Mouse (Mus musculus): ENCODE results near the gene Nlgn2. TPM values are rescaled to one million over a fixed set of nuclear protein-coding genes. Genes with fewer than 3 reads are reported as not detected.

The Nlgn2 gene
- polyA plus RNA-seq, 1 experiment from 2014 or later: 11.8 TPM

DNA sequence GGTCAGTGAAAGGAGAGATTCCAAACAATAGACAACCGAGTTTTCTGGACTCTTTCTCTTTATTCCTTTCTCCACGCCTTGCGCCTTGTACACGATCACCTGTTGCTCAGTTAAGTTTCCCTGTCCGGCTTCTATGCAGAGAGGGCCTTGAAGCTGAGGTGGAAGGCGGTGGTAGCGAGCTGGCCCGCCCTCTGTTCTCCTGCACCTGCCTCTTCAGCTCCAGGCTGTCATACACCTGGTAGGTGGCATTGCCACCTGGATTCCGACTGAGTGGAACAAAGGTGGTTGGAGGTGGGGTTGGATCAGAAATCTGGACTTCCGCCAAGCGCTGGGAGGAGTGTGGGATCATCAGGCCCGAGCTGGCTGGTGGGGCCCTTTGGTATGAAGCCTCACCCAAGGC, 21.1 kb downstream of the Nlgn2 start:
- H3K27ac ChIP-seq: no peak overlapping the region
- no peak overlapping the region for H3K9ac ChIP-seq
- no peaks in the 10 kb centered on the region for H3K4me1 ChIP-seq
- H3K36me3 ChIP-seq: no peaks in the 10 kb centered on the region
- H3K4me2 ChIP-seq (replicated peaks): no peak overlapping the region
- no peak for ATAC-seq (ENCODE audit: low FRiP score, low read depth)
- H3K9me3 ChIP-seq: peaks cover 19% of the 10 kb centered on the region; the same call in 1 of the 2 replicates
- H3K4me3 ChIP-seq: no peak overlapping the region
- 87% methylated on average over 12 of the region's 12 CpGs for WGBS
- H3K27me3 ChIP-seq: no peaks in the 10 kb centered on the region

DNA sequence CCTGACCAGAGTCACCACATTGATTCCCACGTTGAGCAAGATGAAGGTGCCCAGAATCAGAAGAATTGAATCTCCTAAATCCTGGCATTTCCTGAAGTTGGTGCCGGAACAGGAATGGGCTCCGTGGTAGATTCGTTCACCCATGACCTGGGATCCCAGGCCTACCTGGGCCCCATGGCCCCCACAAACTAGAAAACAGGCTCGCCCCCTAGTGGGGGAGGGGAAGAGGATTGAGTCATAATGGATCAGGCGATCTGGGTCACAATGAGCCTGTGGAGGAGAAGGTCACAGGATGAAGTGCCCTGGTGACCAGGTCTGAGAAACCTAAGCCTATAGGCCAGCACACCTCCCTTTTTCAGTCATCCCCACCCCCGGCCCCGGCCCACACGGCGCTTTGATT, 22.4 kb downstream of the Nlgn2 start, which contains the start of gene Gm39566:
Gene Gm39566, minus strand, starts transcription at position 144 of the 400 bp plus-strand sequence.
- Histone ChIP-seq H3K27me3 (no peaks in the 10 kb centered on the region), H3K4me1 (no peaks in the 10 kb centered on the region), H3K4me2 (replicated peaks) (no peak within 1 kb of the TSS), H3K4me3 (no peak within 1 kb of the TSS), H3K27ac (no peak within 1 kb of the TSS), H3K9me3 (peaks cover 19% of the 10 kb centered on the region; the same call in 1 of the 2 replicates), H3K9ac (no peak within 1 kb of the TSS), H3K36me3 (no peaks in the 10 kb centered on the region)
- 62% methylated on average over 10 of the region's 10 CpGs for WGBS
- no peak for ATAC-seq (ENCODE audit: low FRiP score, low read depth)

DNA sequence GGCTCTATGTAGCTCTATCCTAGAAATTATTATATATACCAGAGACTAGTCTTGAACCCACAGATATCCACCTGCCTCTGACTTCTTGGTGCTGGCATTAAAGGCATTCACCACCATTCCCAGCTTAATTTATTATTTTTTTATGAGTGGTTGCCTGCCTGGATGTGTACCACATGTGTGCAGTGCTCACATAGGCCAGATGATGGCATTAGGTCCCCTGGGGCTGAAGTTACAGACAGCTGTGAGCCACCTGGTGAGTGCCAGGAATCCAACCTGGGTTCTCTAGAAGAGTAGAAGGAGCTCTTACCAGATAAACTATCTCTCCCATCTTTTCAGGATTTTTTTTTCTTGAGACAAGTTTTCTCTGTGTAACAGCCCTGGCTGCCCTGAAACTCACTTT, 27.3 kb downstream of the Nlgn2 start:
- Histone ChIP-seq H3K36me3 (no peaks in the 10 kb centered on the region), H3K4me2 (replicated peaks) (no peak overlapping the region), H3K4me1 (no peaks in the 10 kb centered on the region), H3K4me3 (no peak overlapping the region), H3K9ac (no peak overlapping the region), H3K27me3 (peaks cover 29% of the 10 kb centered on the region), H3K27ac (no peak overlapping the region), H3K9me3 (no peaks in the 10 kb centered on the region)
- ATAC-seq (ENCODE audit: low FRiP score, low read depth): no peak

DNA sequence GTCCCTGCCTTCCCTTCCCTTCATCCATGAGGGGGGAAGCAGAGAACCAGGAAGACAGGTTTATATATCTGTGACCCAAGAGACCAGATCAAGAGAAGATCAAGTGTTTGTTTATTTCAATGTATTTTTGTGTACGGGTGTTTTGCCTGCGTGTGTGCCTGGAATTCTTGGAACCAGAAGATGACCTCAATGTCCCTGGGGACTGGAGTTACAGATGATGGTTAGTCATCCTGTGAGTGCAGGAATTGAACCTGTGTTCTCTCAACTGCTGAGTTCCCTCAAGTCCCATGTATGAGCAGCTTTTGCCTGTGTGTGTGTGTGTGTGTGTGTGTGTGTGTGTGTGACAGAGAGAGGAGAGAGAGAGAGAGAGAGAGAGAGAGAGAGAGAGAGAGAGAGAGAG, 29.9 kb downstream of the Nlgn2 start:
- no peak overlapping the region for H3K4me3 ChIP-seq
- peaks cover 25% of the 10 kb centered on the region for H3K4me1 ChIP-seq
- no peak for ATAC-seq (ENCODE audit: low FRiP score, low read depth)
- H3K4me2 ChIP-seq (replicated peaks): no peak overlapping the region
- no peak overlapping the region for H3K27ac ChIP-seq
- no peaks in the 10 kb centered on the region for H3K36me3 ChIP-seq
- no peak overlapping the region for H3K9ac ChIP-seq
- 78% methylated on average over 2 of the region's 2 CpGs for whole genome bisulfite sequencing
- H3K27me3 ChIP-seq: peaks cover 55% of the 10 kb centered on the region
- H3K9me3 ChIP-seq: no peaks in the 10 kb centered on the region

DNA sequence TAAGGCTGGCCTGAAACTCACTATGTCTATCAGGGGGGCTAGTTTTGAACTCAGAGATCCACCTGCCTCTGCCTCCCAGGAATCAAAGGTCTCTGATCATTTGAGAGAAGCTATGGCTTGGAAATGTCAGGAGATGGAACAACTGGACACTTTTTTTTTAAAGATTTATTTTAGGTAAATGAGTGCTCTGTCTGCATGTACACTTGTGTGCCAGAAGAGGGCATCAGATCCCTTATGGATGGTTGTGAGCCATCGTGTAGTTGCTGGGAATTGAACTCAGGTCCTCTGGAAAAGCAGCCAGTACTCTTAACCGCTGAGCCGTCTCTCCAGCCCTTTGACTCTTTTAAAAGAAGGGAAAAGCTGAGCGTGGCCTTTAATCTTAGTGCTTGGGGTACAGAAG, 31.2 kb downstream of the Nlgn2 start:
- Histone ChIP-seq H3K27ac (no peak overlapping the region), H3K4me3 (no peak overlapping the region), H3K36me3 (no peaks in the 10 kb centered on the region), H3K9ac (no peak overlapping the region), H3K4me1 (peaks cover 38% of the 10 kb centered on the region), H3K9me3 (no peaks in the 10 kb centered on the region), H3K4me2 (replicated peaks) (no peak overlapping the region), H3K27me3 (peaks cover 68% of the 10 kb centered on the region)
- no peak for ATAC-seq (ENCODE audit: low FRiP score, low read depth)
- WGBS: 77% methylated on average over 4 of the region's 4 CpGs

DNA sequence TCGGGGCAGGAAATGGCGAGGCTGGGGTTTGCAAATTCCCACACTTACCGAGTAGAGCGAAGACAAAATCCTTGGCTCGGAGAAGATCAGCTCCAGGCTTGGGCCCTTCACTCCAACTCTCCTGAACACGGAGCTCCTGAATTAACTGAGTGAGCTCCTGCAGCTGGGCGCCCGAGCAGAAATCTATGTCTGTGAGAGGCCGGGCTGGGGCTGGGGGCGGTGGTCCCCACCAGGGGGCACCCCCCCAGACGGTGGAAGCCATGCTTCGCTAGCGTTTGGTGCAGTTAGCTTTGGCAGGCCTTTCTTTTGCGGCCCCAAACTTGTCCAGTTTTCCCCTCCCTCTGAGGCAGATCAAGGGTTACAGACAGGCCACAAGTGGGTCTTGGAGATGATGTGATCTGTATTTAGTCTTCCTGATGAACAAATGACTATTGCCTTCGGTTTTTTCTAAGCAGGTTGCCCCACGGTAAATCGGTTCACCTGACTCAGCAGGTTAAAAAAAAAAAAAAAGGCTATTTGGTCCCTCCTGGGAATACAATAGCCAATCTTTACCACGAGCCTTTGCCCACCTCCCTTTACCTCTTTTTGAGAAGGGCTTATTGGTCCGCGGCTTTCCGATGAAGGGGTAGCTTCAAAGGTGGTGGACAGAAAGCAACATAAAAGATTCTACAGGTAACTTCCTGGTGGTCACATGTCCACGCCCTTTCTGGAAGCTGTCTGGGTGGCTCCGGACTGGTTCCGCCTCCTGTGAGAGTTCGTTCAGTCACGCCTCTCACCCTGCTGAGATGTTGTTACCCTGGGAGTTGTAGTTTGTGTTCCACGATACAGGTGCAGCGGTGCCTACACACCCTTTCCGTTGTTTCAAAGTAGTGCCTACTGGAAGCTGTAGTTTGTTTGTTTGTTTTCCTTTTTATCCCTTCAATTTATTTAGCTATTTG, 32.3 kb downstream of the Nlgn2 start, which contains the start of gene Tmem102:
Gene Tmem102, minus strand, starts transcription at position 653 of the 938 bp plus-strand sequence.
- peaks cover 73% of the 10 kb centered on the region for H3K27me3 ChIP-seq
- H3K9me3 ChIP-seq: no peaks in the 10 kb centered on the region
- H3K4me2 ChIP-seq (replicated peaks): peak within 1 kb of the TSS; percentile 92
- H3K4me3 ChIP-seq: peak within 1 kb of the TSS; percentile 57
- H3K27ac ChIP-seq: no peak within 1 kb of the TSS
- H3K36me3 ChIP-seq: no peaks in the 10 kb centered on the region
- H3K4me1 ChIP-seq: peaks cover 49% of the 10 kb centered on the region
- WGBS: 6% methylated on average over 29 of the region's 29 CpGs
- no peak for ATAC-seq (ENCODE audit: low FRiP score, low read depth)
- peak within 1 kb of the TSS; percentile 39; the same call in 1 of the 2 replicates for H3K9ac ChIP-seq

DNA sequence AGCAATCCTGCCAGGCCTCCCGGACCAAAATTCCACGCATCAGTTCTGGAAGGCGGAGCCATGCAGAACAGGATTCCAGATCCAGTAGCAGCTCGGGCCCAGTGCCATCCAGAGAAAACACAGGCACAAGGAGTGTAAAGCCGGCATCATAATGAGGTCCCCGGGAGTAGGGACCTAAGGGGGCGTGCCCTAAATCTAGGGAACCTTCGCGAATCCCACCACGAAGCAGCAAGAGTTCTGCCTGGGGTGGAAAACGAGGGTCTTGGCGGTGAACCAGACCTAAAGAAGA, 33.0 kb downstream of the Nlgn2 start:
- Histone ChIP-seq H3K27ac (no peak overlapping the region), H3K27me3 (peaks cover 80% of the 10 kb centered on the region), H3K4me3 (peak overlapping the region; percentile 57), H3K9ac (peak overlapping the region; percentile 39; the same call in 1 of the 2 replicates), H3K4me1 (peaks cover 55% of the 10 kb centered on the region), H3K4me2 (replicated peaks) (peak overlapping the region; percentile 92), H3K36me3 (no peaks in the 10 kb centered on the region), H3K9me3 (no peaks in the 10 kb centered on the region)
- 6% methylated on average over 12 of the region's 12 CpGs for WGBS
- ATAC-seq (ENCODE audit: low FRiP score, low read depth): no peak

DNA sequence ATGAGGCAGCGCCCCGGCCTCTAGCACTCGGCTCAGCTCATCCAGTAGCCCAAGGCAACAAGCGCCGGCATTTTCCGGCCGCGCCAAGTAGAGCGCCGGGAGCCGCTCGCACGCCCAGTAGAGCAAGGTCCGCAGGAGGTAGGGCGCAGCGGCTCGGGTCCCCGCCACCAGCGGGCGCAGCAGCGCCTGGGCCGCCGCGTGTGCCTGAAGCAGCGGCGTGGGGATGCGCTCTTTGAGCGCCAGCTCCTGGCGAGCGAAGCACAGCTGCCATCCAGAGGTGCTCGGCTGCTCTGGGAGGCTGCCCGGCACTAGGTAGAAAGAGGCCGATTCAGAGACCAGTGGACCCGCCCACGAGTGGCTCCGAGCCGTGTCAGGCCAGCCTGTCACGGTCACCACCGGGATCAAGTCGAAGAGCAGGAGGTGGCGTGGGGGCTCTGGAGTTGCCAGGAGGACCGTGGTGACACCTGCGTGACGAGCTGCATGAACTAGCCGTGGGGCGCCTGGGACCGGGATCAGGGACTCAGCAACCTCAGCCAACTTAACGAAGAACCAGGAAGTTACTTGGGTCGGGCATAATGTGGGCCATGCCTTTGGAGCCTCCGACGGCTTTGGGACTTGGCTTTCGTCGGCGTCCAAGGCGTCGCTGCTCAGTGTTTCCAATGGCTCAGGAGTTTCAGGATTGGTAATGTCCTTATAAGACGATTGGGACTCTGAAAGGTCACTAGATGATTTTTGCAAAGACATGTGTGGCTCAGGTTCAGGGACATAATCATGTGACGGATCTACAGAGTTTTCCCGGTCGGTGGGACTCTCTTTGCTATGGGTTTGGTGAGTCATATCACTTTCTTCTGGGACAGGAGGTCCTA, 33.6 kb downstream of the Nlgn2 start:
- H3K27ac ChIP-seq: 0 out of 2 replicates have a peak overlapping the region, but pooled peaks have one; percentile 3
- peak overlapping the region; percentile 92 for H3K4me2 ChIP-seq (replicated peaks)
- no peaks in the 10 kb centered on the region for H3K9me3 ChIP-seq
- peaks cover 86% of the 10 kb centered on the region for H3K27me3 ChIP-seq
- peaks cover 61% of the 10 kb centered on the region for H3K4me1 ChIP-seq
- H3K36me3 ChIP-seq: no peaks in the 10 kb centered on the region
- H3K4me3 ChIP-seq: peak overlapping the region; percentile 57
- peak overlapping the region; percentile 79 for H3K9ac ChIP-seq
- ATAC-seq (ENCODE audit: low FRiP score, low read depth): peak; percentile 26; the same call in 1 of the 2 replicates
- WGBS: 2% methylated on average over 60 of the region's 60 CpGs

DNA sequence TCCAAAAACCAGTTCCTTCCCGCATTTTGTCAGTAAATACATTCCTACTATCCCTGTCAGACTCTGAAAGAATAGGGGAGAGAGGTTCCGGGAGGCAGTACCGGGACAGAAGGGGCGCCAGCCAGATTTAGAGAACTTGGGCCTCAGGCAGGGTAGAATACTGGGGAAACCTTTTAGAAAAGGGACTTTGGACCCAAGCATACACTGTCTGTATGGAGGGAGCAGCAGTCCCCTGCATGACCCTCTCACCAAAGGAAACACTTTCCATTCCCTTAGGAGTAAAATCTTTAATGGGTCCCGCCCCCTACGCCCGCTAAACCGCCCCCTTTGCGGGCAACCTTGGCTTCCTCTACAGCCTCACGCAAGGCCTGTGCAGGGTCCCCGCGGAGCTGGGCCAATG, 34.3 kb downstream of the Nlgn2 start:
- Histone ChIP-seq H3K36me3 (no peaks in the 10 kb centered on the region), H3K4me2 (replicated peaks) (peak overlapping the region; percentile 92), H3K9ac (peak overlapping the region; percentile 79), H3K27me3 (peaks cover 93% of the 10 kb centered on the region), H3K4me1 (peaks cover 63% of the 10 kb centered on the region), H3K9me3 (no peaks in the 10 kb centered on the region), H3K4me3 (peak overlapping the region; percentile 57), H3K27ac (0 out of 2 replicates have a peak overlapping the region, but pooled peaks have one; percentile 3)
- no peak for ATAC-seq (ENCODE audit: low FRiP score, low read depth)
- WGBS: 1% methylated on average over 12 of the region's 12 CpGs

DNA sequence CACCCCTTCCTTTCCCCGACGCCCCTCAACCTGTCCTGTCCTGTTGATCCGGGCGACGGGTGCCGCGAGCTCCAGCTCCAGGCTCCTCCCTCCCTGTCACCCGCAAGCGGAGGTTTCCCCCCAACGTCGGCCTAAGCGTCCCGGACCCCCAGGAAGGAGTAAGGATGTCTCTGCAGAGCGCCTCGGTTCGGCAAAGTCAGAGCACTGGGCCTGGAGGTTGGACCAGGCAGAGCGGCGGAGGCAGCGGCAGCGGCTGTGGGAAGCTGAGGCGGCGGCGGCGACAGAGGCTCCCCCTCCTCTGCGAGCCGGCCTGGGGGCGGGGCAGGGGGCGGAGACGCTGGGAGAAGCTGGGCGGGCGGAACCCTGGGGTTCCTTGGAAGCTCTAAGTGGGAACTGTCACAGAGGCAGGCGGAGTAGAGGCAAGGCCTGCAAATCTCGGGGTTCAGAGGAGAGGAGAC, 34.9 kb downstream of the Nlgn2 start:
- peaks cover 94% of the 10 kb centered on the region for H3K27me3 ChIP-seq
- H3K36me3 ChIP-seq: no peaks in the 10 kb centered on the region
- peaks cover 63% of the 10 kb centered on the region for H3K4me1 ChIP-seq
- H3K9me3 ChIP-seq: no peaks in the 10 kb centered on the region
- under 1% methylated on average over 32 of the region's 33 CpGs for WGBS
- peak overlapping the region; percentile 57 for H3K4me3 ChIP-seq
- peak overlapping the region; percentile 92 for H3K4me2 ChIP-seq (replicated peaks)
- 0 out of 2 replicates have a peak, but pooled peaks have one; percentile 33 for ATAC-seq (ENCODE audit: low FRiP score, low read depth)
- 0 out of 2 replicates have a peak overlapping the region, but pooled peaks have one; percentile 17 for H3K27ac ChIP-seq
- H3K9ac ChIP-seq: peak overlapping the region; percentile 79

DNA sequence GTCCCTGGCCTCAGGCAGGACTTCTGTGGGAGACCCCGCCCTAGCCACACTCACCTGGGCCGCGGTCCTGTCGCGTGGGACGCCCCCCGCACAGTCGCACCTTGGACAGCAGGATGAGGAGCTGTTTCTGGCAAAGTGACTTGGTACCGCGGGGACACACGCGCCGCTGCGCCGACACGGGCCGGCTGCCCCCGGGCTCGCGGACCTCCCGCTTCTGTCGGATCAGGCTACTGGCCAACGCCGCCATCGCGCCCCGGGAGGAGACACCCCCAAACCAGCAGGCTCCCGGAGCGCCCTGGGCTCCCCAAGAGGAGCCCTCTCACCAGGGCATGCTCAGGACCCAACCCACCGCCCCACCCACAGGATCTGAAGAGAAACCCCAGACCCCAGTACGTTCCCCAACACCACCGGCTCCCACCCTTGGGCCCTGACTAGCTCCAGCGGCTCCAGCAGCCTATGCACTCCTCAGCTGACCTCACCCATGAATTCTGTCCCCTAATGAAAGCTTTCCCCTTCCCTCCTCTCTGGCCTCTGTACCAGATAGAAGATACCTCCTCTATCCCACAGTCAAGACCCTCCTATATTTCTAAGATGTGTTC, 36.1 kb downstream of the Nlgn2 start, which contains the start of gene Fgf11:
Gene Fgf11, minus strand, starts transcription at position 479 of the 599 bp plus-strand sequence.
- ATAC-seq (ENCODE audit: low FRiP score, low read depth): no peak
- peak within 1 kb of the TSS; percentile 57 for H3K4me3 ChIP-seq
- peak within 1 kb of the TSS; percentile 61; the same call in 1 of the 2 replicates for H3K27ac ChIP-seq
- no peaks in the 10 kb centered on the region for H3K36me3 ChIP-seq
- H3K4me2 ChIP-seq (replicated peaks): peak within 1 kb of the TSS; percentile 92
- H3K4me1 ChIP-seq: peaks cover 63% of the 10 kb centered on the region
- H3K27me3 ChIP-seq: peaks cover 93% of the 10 kb centered on the region
- H3K9ac ChIP-seq: peak within 1 kb of the TSS; percentile 79
- 1% methylated on average over 33 of the region's 33 CpGs for WGBS
- no peaks in the 10 kb centered on the region for H3K9me3 ChIP-seq

All from limb, embryonic 13.5 days (tissue).